Mouse (Mus musculus): ENCODE data around the gene Unc119.

The Unc119 gene

GRCm38 (mm10) chr11:78371711-78372110, 28.4 kb downstream of the Unc119 start:
- no peak for ATAC-seq (ENCODE audit: low TSS enrichment)

GRCm38 (mm10) chr11:78372166-78372565, 28.9 kb downstream of the Unc119 start:
- ATAC-seq (ENCODE audit: low TSS enrichment): no peak

GRCm38 (mm10) chr11:78372610-78373009, 29.3 kb downstream of the Unc119 start:
- no peak for ATAC-seq (ENCODE audit: low TSS enrichment)

- ATAC-seq (ENCODE audit: low TSS enrichment): no peak
Observed at GRCm38 (mm10) chr11:78374147-78374546, 30.9 kb downstream of the Unc119 start.

- no peak for ATAC-seq (ENCODE audit: low TSS enrichment)
Observed at GRCm38 (mm10) chr11:78377549-78378159, 34.4 kb downstream of the Unc119 start.

- no peak for ATAC-seq (ENCODE audit: low TSS enrichment)
Observed at GRCm38 (mm10) chr11:78380351-78380750, 37.1 kb downstream of the Unc119 start.

GRCm38 (mm10) chr11:78380996-78381395, 37.7 kb downstream of the Unc119 start:
- no peak for ATAC-seq (ENCODE audit: low TSS enrichment)

GRCm38 (mm10) chr11:78382286-78382685, 39.0 kb downstream of the Unc119 start:
- ATAC-seq (ENCODE audit: low TSS enrichment): no peak

- no peak; the same call in 1 of the 2 replicates for ATAC-seq (ENCODE audit: low TSS enrichment)
Observed at GRCm38 (mm10) chr11:78382701-78383100, 39.4 kb downstream of the Unc119 start.

GRCm38 (mm10) chr11:78385776-78386175, 42.5 kb downstream of the Unc119 start:
- ATAC-seq (ENCODE audit: low TSS enrichment): no peak

GRCm38 (mm10) chr11:78386508-78387043, 43.3 kb downstream of the Unc119 start, which contains the start of gene Foxn1:
Gene Foxn1 (minus strand): TSS chr11:78386558.
- no peak for ATAC-seq (ENCODE audit: low TSS enrichment)

- ATAC-seq (ENCODE audit: low TSS enrichment): no peak
Observed at GRCm38 (mm10) chr11:78392728-78393127, 49.4 kb downstream of the Unc119 start.

- no peak for ATAC-seq (ENCODE audit: low TSS enrichment)
Observed at GRCm38 (mm10) chr11:78396950-78397349, 53.7 kb downstream of the Unc119 start.

GRCm38 (mm10) chr11:78397397-78397796, 54.1 kb downstream of the Unc119 start:
- ATAC-seq (ENCODE audit: low TSS enrichment): no peak

GRCm38 (mm10) chr11:78398212-78398611, 54.9 kb downstream of the Unc119 start:
- ATAC-seq (ENCODE audit: low TSS enrichment): no peak
